Mouse (Mus musculus) CH12.LX (cell line): ENCODE measurements at regions not wholly inside any gene's neighbourhood (a gene's known extent, or its start where the extent isn't known, plus 50 kb on each side); places are given as distances from the start of the nearest gene placed in this dataset.

Experiments
- DNase-seq: peaks from one replicate; pipeline ENCODE4 v3.0.0-alpha.2; 2013; ENCODE audit errors: extremely low read depth
- H3K27ac ChIP-seq: 2 replicates; pipeline ENCODE4 v1.5.1; 2012; ENCODE audit warnings: low read depth, mild to moderate bottlenecking, control low read depth, moderate library complexity; ENCODE audit not compliant: insufficient read depth
- H3K27me3 ChIP-seq: replicated peaks from 2 replicates; pipeline ENCODE3; 2012; ENCODE audit warnings: inconsistent platforms
- H3K36me3 ChIP-seq, 2 experiments: replicated peaks in 1 of 2; 2 replicates each; pipeline versions ENCODE3 to v1.6.1; 2012; ENCODE audit warnings: inconsistent platforms in 1 of 2, low read length in 1 of 2, mild to moderate bottlenecking in 1 of 2, mixed read lengths in 1 of 2, moderate library complexity in 1 of 2; ENCODE audit not compliant: control insufficient read depth in 1 of 2, insufficient read depth in 1 of 2
- H3K4me1 ChIP-seq, 2 experiments: 2 replicates each; pipeline ENCODE4 v1.6.1; 2012; ENCODE audit warnings: inconsistent platforms in 1 of 2, moderate library complexity in 1 of 2; ENCODE audit not compliant: insufficient read depth in 2 of 2, control insufficient read depth in 1 of 2
- H3K4me2 ChIP-seq: 2 replicates; pipeline ENCODE4 v1.6.1; 2012; ENCODE audit warnings: low read depth, mild to moderate bottlenecking, control low read depth; ENCODE audit not compliant: poor library complexity, insufficient read depth, severe bottlenecking
- H3K4me3 ChIP-seq, 3 experiments: fragments of 150-350 bp in 1 of 3; sonication (generic) in 1 of 3; replicated peaks in 1 of 3; 2 replicates each; pipeline versions ENCODE3 to v1.5.1; 2011 to 2012; ENCODE audit warnings: low read depth in 2 of 3, low read length in 2 of 3, mild to moderate bottlenecking in 2 of 3, moderate library complexity in 2 of 3, control low read depth in 1 of 3, improper control_type of control experiment in 1 of 3, inconsistent platforms in 1 of 3, mixed read lengths in 1 of 3; ENCODE audit not compliant: poor library complexity in 1 of 3
- H3K79me2 ChIP-seq: replicated peaks from 2 replicates; pipeline ENCODE4 v1.6.1; 2012; ENCODE audit warnings: mild to moderate bottlenecking, moderate library complexity; ENCODE audit not compliant: control insufficient read depth, poor library complexity, insufficient read depth, severe bottlenecking; ENCODE audit errors: extremely low read depth
- H3K9ac ChIP-seq: 2 replicates; pipeline ENCODE4 v1.6.1; 2012; ENCODE audit warnings: low read depth, mild to moderate bottlenecking, control low read depth, moderate library complexity; ENCODE audit not compliant: insufficient read depth
- H3K9me3 ChIP-seq: replicated peaks from 2 replicates; pipeline ENCODE3; 2012; ENCODE audit warnings: low read length, inconsistent platforms, mixed read lengths
- CHD1 ChIP-seq: IDR thresholded peaks from 2 replicates; pipeline ENCODE4 v1.6.1; 2012; ENCODE audit warnings: low read depth, low read length, improper control_type of control experiment, inconsistent platforms
- CHD2 ChIP-seq: IDR thresholded peaks from 2 replicates; pipeline ENCODE4 v1.6.1; 2011; ENCODE audit warnings: low read length, improper control_type of control experiment
- E2F4 ChIP-seq: IDR thresholded peaks from 2 replicates; pipeline ENCODE4 v1.6.1; 2011; ENCODE audit warnings: low read depth, low read length, improper control_type of control experiment; ENCODE audit not compliant: insufficient replicate concordance
- EP300 ChIP-seq: IDR thresholded peaks from 2 replicates; pipeline ENCODE4 v1.6.1; 2011; ENCODE audit warnings: low read length, improper control_type of control experiment
- GABPA ChIP-seq: IDR thresholded peaks from 2 replicates; pipeline ENCODE4 v1.6.1; 2012; ENCODE audit warnings: low read depth, low read length, improper control_type of control experiment, inconsistent platforms; ENCODE audit not compliant: insufficient replicate concordance
- IRF4 ChIP-seq: IDR thresholded peaks from 2 replicates; pipeline ENCODE4 v1.6.1; 2014; ENCODE audit warnings: low read depth, mild to moderate bottlenecking, inconsistent platforms, low read length, improper control_type of control experiment
- JUN ChIP-seq: IDR thresholded peaks from 2 replicates; pipeline ENCODE4 v1.6.1; 2011; ENCODE audit warnings: low read depth, mild to moderate bottlenecking, low read length, improper control_type of control experiment, moderate library complexity; ENCODE audit not compliant: insufficient read depth
- MAFK ChIP-seq: IDR thresholded peaks from 2 replicates; pipeline ENCODE4 v1.6.1; 2011; ENCODE audit warnings: low read length, improper control_type of control experiment; ENCODE audit not compliant: insufficient replicate concordance
- MXI1 ChIP-seq: IDR thresholded peaks from 2 replicates; pipeline ENCODE4 v1.6.1; 2011; ENCODE audit warnings: mild to moderate bottlenecking, low read depth, low read length, improper control_type of control experiment
- NELFE ChIP-seq: IDR thresholded peaks from 2 replicates; pipeline ENCODE4 v1.6.1; 2011; ENCODE audit warnings: low read depth, low read length, improper control_type of control experiment
- NRF1 ChIP-seq: IDR thresholded peaks from 2 replicates; pipeline ENCODE4 v1.6.1; 2014; ENCODE audit warnings: low read depth, mild to moderate bottlenecking, inconsistent platforms, low read length, improper control_type of control experiment, moderate library complexity
- POLR2A ChIP-seq: IDR thresholded peaks from 2 replicates; pipeline ENCODE4 v1.6.1; 2011; ENCODE audit warnings: low read depth, mild to moderate bottlenecking, improper control_type of control experiment, low read length
- POLR2AphosphoS2 ChIP-seq: IDR thresholded peaks from 2 replicates; pipeline ENCODE4 v1.6.1; 2011; ENCODE audit warnings: low read depth, low read length, improper control_type of control experiment
- SMC3 ChIP-seq: IDR thresholded peaks from 2 replicates; pipeline ENCODE4 v1.6.1; 2011; ENCODE audit warnings: low read depth, low read length, improper control_type of control experiment
- TBP ChIP-seq: conservative IDR thresholded peaks from 2 replicates; pipeline ENCODE4 v1.6.1; 2011; ENCODE audit warnings: low read depth, low read length, improper control_type of control experiment
- TCF12 ChIP-seq: IDR thresholded peaks from 2 replicates; pipeline ENCODE4 v1.6.1; 2014; ENCODE audit warnings: low read depth, mild to moderate bottlenecking, inconsistent platforms, low read length, improper control_type of control experiment
- USF1 ChIP-seq: IDR thresholded peaks from 2 replicates; pipeline ENCODE4 v1.6.1; 2014; ENCODE audit warnings: low read depth, mild to moderate bottlenecking, inconsistent platforms, low read length, improper control_type of control experiment
- USF2 ChIP-seq: conservative IDR thresholded peaks from 2 replicates; pipeline ENCODE4 v1.6.1; 2011; ENCODE audit warnings: low read depth, low read length, improper control_type of control experiment
- ZC3H11A ChIP-seq: IDR thresholded peaks from 2 replicates; pipeline ENCODE4 v1.6.1; 2012; ENCODE audit warnings: low read depth, mild to moderate bottlenecking, inconsistent platforms, low read length, improper control_type of control experiment
- ZKSCAN1 ChIP-seq: IDR thresholded peaks from 2 replicates; pipeline ENCODE4 v1.6.1; 2012; ENCODE audit warnings: low read depth, inconsistent platforms, low read length, improper control_type of control experiment, borderline replicate concordance
- ZMIZ1 ChIP-seq: IDR thresholded peaks from 2 replicates; pipeline ENCODE4 v1.6.1; 2012; ENCODE audit warnings: low read depth, mild to moderate bottlenecking, inconsistent platforms, low read length, improper control_type of control experiment
- ZNF384 ChIP-seq: IDR thresholded peaks from 2 replicates; pipeline ENCODE4 v1.6.1; 2012; ENCODE audit warnings: low read depth, low read length, improper control_type of control experiment, inconsistent platforms
- dilution Hi-C: fragments of 300-500 bp; cut with MboI; formaldehyde crosslinking; loops from 2 replicates; pipeline ENCODE4 v1.14.3; 2020; ENCODE audit warnings: low sequenced_read_pairs; ENCODE audit not compliant: extremely low pct_unique_long_range_greater_than_20kb, extremely low pct_ligation_motif_present
- in situ Hi-C: fragments of 300-500 bp; cut with MboI; formaldehyde crosslinking; loops from 3 replicates; pipeline ENCODE4 v1.14.3; 2019; ENCODE audit warnings: low sequenced_read_pairs, low pct_ligation_motif_present, low pct_unique_long_range_greater_than_20kb, mixed read lengths

- no peak overlapping the region for H3K9ac ChIP-seq
- no peak for DNase-seq
- in situ Hi-C loops (no loop called here), dilution Hi-C loops (no loop called here)
- H3K9me3 ChIP-seq: peaks cover 86% of the 10 kb centered on the region
- no peaks in the 10 kb centered on the region for H3K4me1 ChIP-seq
- H3K4me3 ChIP-seq: no peak overlapping the region
- H3K4me2 ChIP-seq: no peak overlapping the region
- no peaks in the 10 kb centered on the region for H3K36me3 ChIP-seq
- no peaks in the 10 kb centered on the region for H3K79me2 ChIP-seq
- no peak for TF ChIP-seq GABPA
- H3K27me3 ChIP-seq: no peaks in the 10 kb centered on the region
- no peak overlapping the region for H3K27ac ChIP-seq
Observed at GRCm38 (mm10) chr12:107129232-107129631, 359.2 kb upstream of the 3110018I06Rik start.

- Histone ChIP-seq H3K27me3 (no peaks in the 10 kb centered on the region), H3K4me1 (no peaks in the 10 kb centered on the region), H3K79me2 (no peaks in the 10 kb centered on the region)
- in situ Hi-C loops: no loop called here
- TF ChIP-seq SMC3: no peak
- no peak for TF ChIP-seq EP300
- TF ChIP-seq TCF12: no peak
- no peak for TF ChIP-seq ZKSCAN1
- no peak for TF ChIP-seq NRF1
- no peak for TF ChIP-seq USF1
- no peak for TF ChIP-seq E2F4
- TF ChIP-seq IRF4: no peak
- TF ChIP-seq CHD1: no peak
- TF ChIP-seq, all 38 proteins: peak for 0
- no peaks in the 10 kb centered on the region for H3K36me3 ChIP-seq
- no peak for DNase-seq
- H3K27ac ChIP-seq: no peak overlapping the region
- H3K4me3 ChIP-seq: no peak overlapping the region
- H3K4me2 ChIP-seq: no peak overlapping the region
- no peak overlapping the region for H3K9ac ChIP-seq
- dilution Hi-C loops: no loop called here
- H3K9me3 ChIP-seq: peaks cover 81% of the 10 kb centered on the region
Observed at GRCm38 (mm10) chr12:107131351-107131750, 357.1 kb upstream of the 3110018I06Rik start.

- TF ChIP-seq JUN (no peak), USF2 (no peak), ZNF384 (no peak), IRF4 (no peak), ZMIZ1 (no peak), ZC3H11A (no peak), MAFK (no peak), POLR2AphosphoS2 (no peak), TCF12 (no peak), TBP (no peak), CHD1 (no peak), CHD2 (no peak), NRF1 (no peak), MXI1 (no peak), POLR2A (no peak), NELFE (no peak)
- H3K9ac ChIP-seq: no peak overlapping the region
- no peaks in the 10 kb centered on the region for H3K27me3 ChIP-seq
- no peaks in the 10 kb centered on the region for H3K4me1 ChIP-seq
- in situ Hi-C loops: no loop called here
- no peak for DNase-seq
- no peak overlapping the region for H3K4me3 ChIP-seq
- H3K27ac ChIP-seq: no peak overlapping the region
- peaks cover 82% of the 10 kb centered on the region for H3K9me3 ChIP-seq
- H3K79me2 ChIP-seq: no peaks in the 10 kb centered on the region
- H3K4me2 ChIP-seq: no peak overlapping the region
- dilution Hi-C loops: no loop called here
- no peaks in the 10 kb centered on the region for H3K36me3 ChIP-seq
Observed at GRCm38 (mm10) chr12:107131841-107132240, 356.6 kb upstream of the 3110018I06Rik start.
